Mouse (Mus musculus): ENCODE results near the gene Vav3. TPM values are rescaled to one million over a fixed set of nuclear protein-coding genes. Genes with fewer than 3 reads are reported as not detected.
A peak's percentile ranks its signal among the peaks of the same experiment; 100 is the strongest.

Gene Vav3
- polyA plus RNA-seq, 1 experiment, result 3.5 TPM

- H3K4me3 ChIP-seq (ENCODE audit: insufficient read depth, low read depth, low read length), result no peak overlapping the region
- H3K27ac ChIP-seq (replicated peaks; ENCODE audit: low read depth, low read length), result no peak overlapping the region
Observed at GRCm38 (mm10) chr3:109332755-109333154, 7.7 kb upstream of the Vav3 start.

DNA sequence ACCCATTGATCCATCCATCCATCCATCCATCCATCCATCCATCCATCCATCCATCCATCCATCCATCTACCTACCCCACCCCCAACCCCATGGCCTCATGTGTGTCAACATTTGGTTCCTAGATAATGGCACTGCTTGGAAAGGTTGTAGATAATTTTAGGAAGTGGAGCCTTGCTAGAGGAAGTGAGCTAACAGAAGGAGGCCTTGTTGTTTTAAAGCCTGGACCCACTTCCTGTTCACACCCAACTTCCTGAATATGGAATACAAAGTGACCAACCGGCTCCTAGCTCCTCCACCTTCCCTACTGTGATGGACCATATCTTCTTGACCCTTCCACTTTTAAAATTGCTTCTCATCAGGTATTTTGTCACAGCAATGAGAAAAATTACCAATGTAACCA lies 5.0 kb upstream of the Vav3 start:
- H3K4me3 ChIP-seq (ENCODE audit: insufficient read depth, low read depth, low read length), result no peak overlapping the region
- H3K4me1 ChIP-seq (ENCODE audit: control insufficient read depth, insufficient read depth, insufficient read length, low read length), result no peaks in the 10 kb centered on the region
- H3K27ac ChIP-seq (replicated peaks; ENCODE audit: low read depth, low read length), result no peak overlapping the region

More at GRCm38 (mm10) chr3:109332755-109333154, 7.7 kb upstream of the Vav3 start:
- no peaks in the 10 kb centered on the region for H3K4me1 ChIP-seq (ENCODE audit: control insufficient read depth, insufficient read depth, insufficient read length, low read length)

- H3K27ac ChIP-seq (replicated peaks; ENCODE audit: low read depth, low read length), result peak overlapping the region; percentile 97
- peaks cover 3% of the 10 kb centered on the region; the same call in 1 of the 2 replicates for H3K4me1 ChIP-seq (ENCODE audit: control insufficient read depth, insufficient read depth, insufficient read length, low read length)
- H3K4me3 ChIP-seq (ENCODE audit: insufficient read depth, low read depth, low read length), result no peak overlapping the region
Observed at GRCm38 (mm10) chr3:109339290-109339689, 1.2 kb upstream of the Vav3 start.

GRCm38 (mm10) chr3:109339941-109340273 lies 546 bp upstream of the Vav3 start:
- Histone ChIP-seq H3K27ac (replicated peaks; ENCODE audit: low read depth, low read length) (peak overlapping the region; percentile 97), H3K4me3 (ENCODE audit: insufficient read depth, low read depth, low read length) (peak overlapping the region; percentile 87), H3K4me1 (ENCODE audit: control insufficient read depth, insufficient read depth, insufficient read length, low read length) (peaks cover 3% of the 10 kb centered on the region; the same call in 1 of the 2 replicates)

DNA sequence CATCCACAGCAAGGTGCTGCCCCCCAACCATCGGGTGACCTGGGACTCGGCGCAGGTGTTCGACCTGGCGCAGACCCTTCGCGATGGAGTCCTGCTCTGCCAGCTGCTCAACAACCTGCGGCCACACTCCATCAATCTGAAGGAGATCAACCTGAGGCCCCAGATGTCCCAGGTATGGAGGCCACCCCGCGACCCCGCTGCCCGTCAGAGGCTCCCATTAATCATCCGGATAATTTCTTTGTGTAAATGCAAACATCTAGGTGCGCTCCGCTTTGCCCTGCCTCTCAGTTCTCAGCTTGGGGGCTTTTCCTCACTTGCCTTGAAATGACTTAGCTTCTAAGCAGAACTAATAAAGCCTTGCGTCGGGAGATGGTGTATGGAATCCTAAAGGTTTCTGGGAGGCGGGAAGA lies 623 bp downstream of the Vav3 start:
- H3K4me3 ChIP-seq (ENCODE audit: insufficient read depth, low read depth, low read length), result peak overlapping the region; percentile 86
- H3K4me1 ChIP-seq (ENCODE audit: control insufficient read depth, insufficient read depth, insufficient read length, low read length), result peaks cover 3% of the 10 kb centered on the region; the same call in 1 of the 2 replicates
- peak overlapping the region; percentile 83 for H3K27ac ChIP-seq (replicated peaks; ENCODE audit: low read depth, low read length)

DNA sequence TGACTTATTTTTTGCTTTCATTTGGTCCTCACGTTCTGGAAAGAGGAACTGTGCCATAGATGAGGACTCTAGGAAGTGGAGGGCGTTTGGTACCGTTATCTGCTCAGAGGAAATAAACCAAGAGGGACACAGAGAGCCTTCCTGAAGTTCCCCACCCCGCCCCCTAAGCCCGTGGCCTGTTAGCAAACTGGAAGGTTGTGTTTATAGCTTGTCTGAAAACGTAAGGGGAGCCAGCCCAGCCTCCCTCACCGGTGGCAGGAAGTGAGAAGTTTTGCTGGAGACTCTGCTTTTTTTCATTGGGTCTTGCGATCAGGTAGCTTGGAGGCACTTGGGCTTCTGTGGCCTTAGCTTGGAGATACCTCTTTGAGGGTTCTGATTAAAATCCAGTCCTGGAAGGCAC lies 1.2 kb downstream of the Vav3 start:
- H3K4me3 ChIP-seq (ENCODE audit: insufficient read depth, low read depth, low read length), result peak overlapping the region; percentile 86
- H3K27ac ChIP-seq (replicated peaks; ENCODE audit: low read depth, low read length), result peak overlapping the region; percentile 83
- H3K4me1 ChIP-seq (ENCODE audit: control insufficient read depth, insufficient read depth, insufficient read length, low read length), result peaks cover 3% of the 10 kb centered on the region; the same call in 1 of the 2 replicates

GRCm38 (mm10) chr3:109351956-109352684 lies 11.7 kb downstream of the Vav3 start:
- Histone ChIP-seq H3K27ac (replicated peaks; ENCODE audit: low read depth, low read length) (peak overlapping the region; percentile 24; the same call in 1 of the 2 replicates), H3K4me1 (ENCODE audit: control insufficient read depth, insufficient read depth, insufficient read length, low read length) (peaks cover 17% of the 10 kb centered on the region), H3K4me3 (ENCODE audit: insufficient read depth, low read depth, low read length) (no peak overlapping the region)

DNA sequence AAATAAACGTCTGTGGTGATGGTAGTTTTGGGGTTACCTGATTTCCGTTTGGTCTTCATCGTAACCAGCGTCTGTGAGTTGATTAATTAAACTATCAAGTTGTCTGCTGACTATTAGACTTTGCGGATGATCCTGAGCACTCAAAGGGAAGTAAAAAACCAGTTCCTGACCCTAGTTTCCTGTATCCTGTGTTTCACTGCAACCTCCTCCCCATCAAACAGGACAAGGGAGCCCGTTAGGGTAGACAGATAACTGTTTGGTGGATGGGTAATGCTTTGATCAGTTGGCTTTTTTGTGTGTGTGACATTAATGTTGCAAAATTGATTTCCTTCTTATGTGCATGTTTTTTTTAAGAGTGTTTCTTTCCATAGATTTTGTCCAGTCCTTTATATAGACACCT lies 12.2 kb downstream of the Vav3 start:
- Histone ChIP-seq H3K4me3 (ENCODE audit: insufficient read depth, low read depth, low read length) (no peak overlapping the region), H3K27ac (replicated peaks; ENCODE audit: low read depth, low read length) (no peak overlapping the region), H3K4me1 (ENCODE audit: control insufficient read depth, insufficient read depth, insufficient read length, low read length) (peaks cover 17% of the 10 kb centered on the region)

DNA sequence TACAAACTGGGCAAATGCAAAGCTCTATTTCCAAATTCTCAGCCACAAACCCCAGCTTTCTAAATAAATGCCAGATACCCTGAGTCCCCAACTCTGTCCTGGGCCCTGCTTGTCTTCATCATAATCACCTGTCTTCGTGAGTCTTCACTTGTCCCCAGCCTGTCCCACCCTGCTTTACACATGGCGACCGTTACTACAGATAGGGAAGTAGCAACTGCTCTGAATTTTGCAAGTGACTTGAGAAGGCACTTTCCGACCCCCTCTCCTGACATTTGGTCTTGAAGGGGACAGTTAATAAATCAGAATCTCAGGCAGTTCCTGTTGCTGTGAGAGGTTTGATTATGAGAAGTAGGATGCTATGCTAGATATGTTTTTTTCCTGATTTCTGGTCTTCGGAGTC lies 13.4 kb downstream of the Vav3 start:
- H3K27ac ChIP-seq (replicated peaks; ENCODE audit: low read depth, low read length), result no peak overlapping the region
- H3K4me3 ChIP-seq (ENCODE audit: insufficient read depth, low read depth, low read length), result no peak overlapping the region
- peaks cover 17% of the 10 kb centered on the region for H3K4me1 ChIP-seq (ENCODE audit: control insufficient read depth, insufficient read depth, insufficient read length, low read length)

DNA sequence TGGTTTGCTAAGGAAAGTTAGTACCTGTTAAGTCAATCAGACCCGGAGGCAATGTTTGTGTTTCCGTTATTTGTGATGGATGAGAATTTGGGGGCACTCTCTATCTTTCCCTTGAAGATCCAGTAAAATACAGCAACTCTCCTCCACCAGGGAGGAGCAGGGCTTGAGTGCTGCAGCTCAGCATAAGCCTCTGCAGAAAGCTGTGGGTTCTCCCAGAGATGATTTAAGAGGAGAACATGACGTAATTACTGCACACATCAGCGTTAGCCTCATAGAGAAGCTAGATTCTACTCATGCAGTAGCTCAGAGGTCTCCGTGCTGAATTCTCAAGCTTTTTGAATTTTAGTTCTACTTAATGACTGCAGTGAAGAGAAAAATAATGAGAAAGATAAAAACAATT lies 14.7 kb downstream of the Vav3 start:
- no peak overlapping the region for H3K4me3 ChIP-seq (ENCODE audit: insufficient read depth, low read depth, low read length)
- H3K4me1 ChIP-seq (ENCODE audit: control insufficient read depth, insufficient read depth, insufficient read length, low read length), result peaks cover 18% of the 10 kb centered on the region
- no peak overlapping the region for H3K27ac ChIP-seq (replicated peaks; ENCODE audit: low read depth, low read length)

DNA sequence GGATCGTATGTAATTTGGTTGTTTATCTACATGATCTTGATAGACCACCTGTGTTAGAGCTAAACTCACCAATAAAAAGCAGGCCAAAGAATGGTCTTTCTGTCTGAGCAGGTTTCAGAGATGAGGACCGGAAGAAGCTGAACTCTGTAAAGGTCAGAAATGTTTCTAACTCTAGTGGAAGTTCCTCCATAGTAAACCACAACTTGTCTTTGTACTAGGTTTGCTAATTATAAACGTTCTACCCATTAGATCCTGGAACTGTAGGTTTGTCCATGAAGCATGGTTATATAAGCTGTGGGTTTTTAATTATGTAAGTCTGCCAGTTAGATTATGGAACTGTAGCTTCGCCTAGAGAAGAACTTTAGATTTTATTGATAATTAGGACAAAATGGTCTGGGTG lies 20.3 kb downstream of the Vav3 start:
- Histone ChIP-seq H3K4me3 (ENCODE audit: insufficient read depth, low read depth, low read length) (no peak overlapping the region), H3K27ac (replicated peaks; ENCODE audit: low read depth, low read length) (no peak overlapping the region)

GRCm38 (mm10) chr3:109361882-109362281 lies 21.4 kb downstream of the Vav3 start:
- Histone ChIP-seq H3K4me3 (ENCODE audit: insufficient read depth, low read depth, low read length) (no peak overlapping the region), H3K27ac (replicated peaks; ENCODE audit: low read depth, low read length) (no peak overlapping the region), H3K4me1 (ENCODE audit: control insufficient read depth, insufficient read depth, insufficient read length, low read length) (peaks cover 16% of the 10 kb centered on the region; the same call in 1 of the 2 replicates)

More for the DNA sequence above, 20.3 kb downstream of the Vav3 start:
- peaks cover 11% of the 10 kb centered on the region; the same call in 1 of the 2 replicates for H3K4me1 ChIP-seq (ENCODE audit: control insufficient read depth, insufficient read depth, insufficient read length, low read length)

GRCm38 (mm10) chr3:109362310-109362709 lies 21.9 kb downstream of the Vav3 start:
- H3K4me1 ChIP-seq (ENCODE audit: control insufficient read depth, insufficient read depth, insufficient read length, low read length), result peaks cover 16% of the 10 kb centered on the region; the same call in 1 of the 2 replicates
- no peak overlapping the region for H3K4me3 ChIP-seq (ENCODE audit: insufficient read depth, low read depth, low read length)
- no peak overlapping the region for H3K27ac ChIP-seq (replicated peaks; ENCODE audit: low read depth, low read length)

- Histone ChIP-seq H3K4me1 (ENCODE audit: control insufficient read depth, insufficient read depth, insufficient read length, low read length) (peaks cover 16% of the 10 kb centered on the region; the same call in 1 of the 2 replicates), H3K27ac (replicated peaks; ENCODE audit: low read depth, low read length) (no peak overlapping the region), H3K4me3 (ENCODE audit: insufficient read depth, low read depth, low read length) (no peak overlapping the region)
Observed at GRCm38 (mm10) chr3:109363522-109363921, 23.1 kb downstream of the Vav3 start.

GRCm38 (mm10) chr3:109365875-109366274 lies 25.4 kb downstream of the Vav3 start:
- no peak overlapping the region for H3K27ac ChIP-seq (replicated peaks; ENCODE audit: low read depth, low read length)
- peaks cover 13% of the 10 kb centered on the region; the same call in 1 of the 2 replicates for H3K4me1 ChIP-seq (ENCODE audit: control insufficient read depth, insufficient read depth, insufficient read length, low read length)
- H3K4me3 ChIP-seq (ENCODE audit: insufficient read depth, low read depth, low read length), result no peak overlapping the region

- Histone ChIP-seq H3K4me1 (ENCODE audit: control insufficient read depth, insufficient read depth, insufficient read length, low read length) (peaks cover 12% of the 10 kb centered on the region; the same call in 1 of the 2 replicates), H3K27ac (replicated peaks; ENCODE audit: low read depth, low read length) (no peak overlapping the region), H3K4me3 (ENCODE audit: insufficient read depth, low read depth, low read length) (no peak overlapping the region)
Observed at GRCm38 (mm10) chr3:109366411-109366851, 26.0 kb downstream of the Vav3 start.
